Mouse (Mus musculus): ENCODE results near the gene Cep85l. TPM values are rescaled to one million over a fixed set of nuclear protein-coding genes. Genes with fewer than 3 reads are reported as not detected.
A peak's percentile ranks its signal among the peaks of the same experiment; 100 is the strongest.

Cep85l gene
- polyA plus RNA-seq, 1 experiment from 2014 or later = 10.8 TPM

DNA sequence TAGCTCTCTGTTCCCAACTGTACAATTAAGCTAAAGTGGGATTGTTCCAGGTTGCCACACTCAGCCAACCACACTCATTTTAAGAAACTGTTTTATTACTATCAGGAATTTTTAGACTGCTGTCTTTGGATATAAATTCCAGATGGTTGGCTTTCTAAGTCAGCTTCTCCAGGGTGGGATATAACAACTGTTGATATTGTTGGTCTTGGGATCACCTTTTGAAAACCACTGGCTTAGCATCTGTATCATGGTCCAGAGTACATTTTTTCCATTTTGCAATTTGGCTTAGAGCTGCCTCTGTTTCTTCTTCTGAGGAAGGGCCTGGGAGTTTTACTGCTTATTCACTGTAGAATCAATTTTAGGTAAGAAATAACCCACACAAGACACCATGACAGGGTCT lies 40.3 kb upstream of the Cep85l start:
- DNase-seq (ENCODE audit: low spot score) (no peak), ATAC-seq (no peak)
- Histone ChIP-seq H3K4me3 (ENCODE audit: low read depth, low read length) (no peak overlapping the region), H3K27me3 (replicated peaks; ENCODE audit: insufficient read depth, low read length) (no peaks in the 10 kb centered on the region), H3K4me1 (ENCODE audit: insufficient read depth, low read depth, low read length) (0 out of 2 replicates have a peak, but pooled peaks cover 3% of the 10 kb centered on the region), H3K36me3 (ENCODE audit: insufficient read depth, low read length) (no peaks in the 10 kb centered on the region), H3K27ac (ENCODE audit: low read length) (no peak overlapping the region), H3K9me3 (ENCODE audit: low read length) (no peaks in the 10 kb centered on the region), H3K4me2 (replicated peaks; ENCODE audit: low read depth, low read length) (no peak overlapping the region), H3K9ac (replicated peaks; ENCODE audit: low read depth) (no peak overlapping the region)
- TF ChIP-seq CTCF (IDR thresholded peaks at IDR 0.05) (no peak), EP300 (IDR thresholded peaks at IDR 0.05) (no peak)

DNA sequence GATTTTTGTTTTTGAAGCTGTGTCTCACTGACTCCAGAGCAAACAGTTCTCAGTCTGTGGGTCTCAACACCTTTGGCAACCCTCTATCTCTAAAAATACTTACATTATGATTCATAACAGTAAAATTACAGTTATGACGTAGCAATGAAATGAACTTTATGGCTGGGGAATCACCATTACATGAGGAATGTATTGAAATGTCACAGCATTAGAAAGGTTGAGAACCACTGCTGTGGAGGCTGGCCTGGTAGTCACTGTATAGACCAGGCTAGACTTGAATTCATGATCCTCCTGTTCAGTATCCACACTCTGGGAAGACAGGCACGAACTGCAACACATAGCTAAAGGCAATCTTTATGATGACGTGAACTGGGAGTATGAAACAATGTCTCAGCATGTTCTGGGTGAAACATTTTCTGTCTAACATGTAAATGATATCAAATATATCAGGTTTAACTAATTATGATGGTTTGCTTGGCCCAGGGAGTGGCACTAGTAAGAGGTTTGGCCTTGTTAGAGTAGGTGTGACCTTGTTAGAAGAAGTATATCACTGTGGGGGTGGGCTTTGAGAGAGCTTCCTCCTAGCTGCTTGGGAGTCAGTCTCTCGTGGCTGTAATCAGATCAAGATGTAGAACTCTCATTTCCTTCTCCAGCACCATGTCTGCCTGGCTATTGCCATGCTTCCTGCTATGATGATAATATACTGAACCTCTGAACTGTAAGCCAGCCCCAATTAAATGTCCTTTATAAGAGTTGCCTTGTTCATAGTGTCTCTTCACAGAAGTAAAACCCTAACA lies 39.6 kb upstream of the Cep85l start:
- Histone ChIP-seq H3K9ac (replicated peaks; ENCODE audit: low read depth) (no peak overlapping the region), H3K27me3 (replicated peaks; ENCODE audit: insufficient read depth, low read length) (no peaks in the 10 kb centered on the region), H3K36me3 (ENCODE audit: insufficient read depth, low read length) (no peaks in the 10 kb centered on the region), H3K4me3 (ENCODE audit: low read depth, low read length) (no peak overlapping the region), H3K9me3 (ENCODE audit: low read length) (no peaks in the 10 kb centered on the region), H3K4me1 (ENCODE audit: insufficient read depth, low read depth, low read length) (peaks cover 7% of the 10 kb centered on the region; the same call in 1 of the 2 replicates), H3K27ac (ENCODE audit: low read length) (no peak overlapping the region), H3K4me2 (replicated peaks; ENCODE audit: low read depth, low read length) (no peak overlapping the region)
- no peak for TF ChIP-seq EP300 (IDR thresholded peaks at IDR 0.05)
- TF ChIP-seq CTCF (IDR thresholded peaks at IDR 0.05) = no peak
- DNase-seq (ENCODE audit: low spot score) = no peak
- no peak for ATAC-seq
- 69% methylated on average over 4 of the region's 4 CpGs for WGBS

DNA sequence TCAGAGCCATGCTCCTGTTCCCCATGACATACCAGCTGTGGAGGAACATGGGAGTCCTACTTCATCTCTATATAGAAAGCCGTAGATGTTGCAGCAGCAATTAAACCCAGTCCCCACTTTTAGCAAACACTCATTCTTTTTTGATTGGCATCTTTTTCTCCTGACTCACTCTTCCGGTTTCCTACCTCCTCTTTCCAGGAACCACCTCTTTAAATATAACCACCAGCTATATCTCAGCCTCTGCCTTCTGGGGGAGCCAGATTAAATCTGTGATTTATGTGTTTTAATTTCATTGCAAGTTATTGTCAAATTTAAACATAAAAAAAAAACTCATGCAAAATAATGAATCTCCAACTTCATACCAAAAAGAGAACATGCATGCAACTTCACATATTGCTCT lies 37.3 kb upstream of the Cep85l start:
- H3K9me3 ChIP-seq (ENCODE audit: low read length) = no peaks in the 10 kb centered on the region
- 29% methylated on average over 2 of the region's 2 CpGs for WGBS
- H3K4me2 ChIP-seq (replicated peaks; ENCODE audit: low read depth, low read length) = no peak overlapping the region
- H3K4me3 ChIP-seq (ENCODE audit: low read depth, low read length) = no peak overlapping the region
- ATAC-seq = no peak
- no peak overlapping the region for H3K27ac ChIP-seq (ENCODE audit: low read length)
- TF ChIP-seq EP300 (IDR thresholded peaks at IDR 0.05) (peak; percentile 17; the same call in 1 of the 2 replicates), CTCF (IDR thresholded peaks at IDR 0.05) (no peak)
- no peak overlapping the region for H3K9ac ChIP-seq (replicated peaks; ENCODE audit: low read depth)
- no peaks in the 10 kb centered on the region for H3K27me3 ChIP-seq (replicated peaks; ENCODE audit: insufficient read depth, low read length)
- peaks cover 8% of the 10 kb centered on the region; the same call in 1 of the 2 replicates for H3K4me1 ChIP-seq (ENCODE audit: insufficient read depth, low read depth, low read length)
- H3K36me3 ChIP-seq (ENCODE audit: insufficient read depth, low read length) = no peaks in the 10 kb centered on the region
- DNase-seq (ENCODE audit: low spot score) = no peak

DNA sequence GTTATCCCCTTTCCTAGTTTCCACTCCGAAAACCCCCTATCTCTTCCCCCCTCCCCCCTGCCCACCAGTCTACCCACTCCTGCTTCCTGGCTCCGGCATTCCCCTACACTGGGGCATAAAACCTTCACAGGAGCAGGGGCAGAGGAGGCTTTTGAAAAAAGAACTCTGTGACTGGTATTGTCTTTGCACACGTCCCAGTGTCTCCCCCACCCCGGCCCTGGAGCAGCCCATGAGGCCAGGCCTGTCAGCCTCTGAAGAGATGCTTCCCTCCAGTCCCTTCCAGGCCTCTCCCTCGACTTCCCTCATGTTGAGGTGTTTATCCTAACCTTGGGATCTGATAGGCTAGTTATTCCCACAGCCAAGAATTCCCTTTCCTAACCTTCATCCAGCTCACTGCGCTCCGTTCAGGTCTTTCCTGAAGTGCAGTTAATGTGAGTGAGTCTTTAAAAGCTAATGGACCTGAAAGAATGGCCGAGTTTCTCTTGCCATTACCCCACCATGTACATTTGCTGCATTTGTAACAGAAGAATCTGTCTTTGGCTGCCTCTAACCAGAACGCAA lies 36.5 kb upstream of the Cep85l start:
- Histone ChIP-seq H3K9ac (replicated peaks; ENCODE audit: low read depth) (no peak overlapping the region), H3K4me3 (ENCODE audit: low read depth, low read length) (no peak overlapping the region), H3K27ac (ENCODE audit: low read length) (no peak overlapping the region), H3K27me3 (replicated peaks; ENCODE audit: insufficient read depth, low read length) (no peaks in the 10 kb centered on the region), H3K4me1 (ENCODE audit: insufficient read depth, low read depth, low read length) (peaks cover 8% of the 10 kb centered on the region; the same call in 1 of the 2 replicates), H3K36me3 (ENCODE audit: insufficient read depth, low read length) (no peaks in the 10 kb centered on the region), H3K4me2 (replicated peaks; ENCODE audit: low read depth, low read length) (no peak overlapping the region), H3K9me3 (ENCODE audit: low read length) (no peaks in the 10 kb centered on the region)
- no peak for ATAC-seq
- no peak for DNase-seq (ENCODE audit: low spot score)
- TF ChIP-seq CTCF (IDR thresholded peaks at IDR 0.05) = no peak
- no peak for TF ChIP-seq EP300 (IDR thresholded peaks at IDR 0.05)
- 67% methylated on average over 9 of the region's 9 CpGs for WGBS

DNA sequence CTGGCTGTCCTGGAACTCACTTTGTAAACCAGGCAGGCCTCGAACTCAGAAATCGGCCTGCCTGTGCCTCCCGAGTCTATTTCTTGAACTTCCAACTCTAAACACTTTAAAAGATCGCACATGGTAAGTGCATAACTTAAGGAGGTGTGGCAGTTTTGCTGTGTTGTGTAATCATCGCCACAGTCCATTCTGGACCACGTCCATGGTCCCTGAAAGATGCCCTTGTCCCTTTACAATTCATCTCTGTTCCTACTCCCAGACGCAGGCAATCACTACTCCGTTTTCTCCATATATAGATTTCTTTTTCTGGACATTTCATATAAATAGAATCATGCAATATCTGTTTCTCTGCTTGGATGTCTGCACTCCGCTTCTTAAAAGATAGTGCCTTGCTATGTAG lies 35.5 kb upstream of the Cep85l start:
- no peaks in the 10 kb centered on the region for H3K9me3 ChIP-seq (ENCODE audit: low read length)
- H3K4me1 ChIP-seq (ENCODE audit: insufficient read depth, low read depth, low read length) = peaks cover 8% of the 10 kb centered on the region; the same call in 1 of the 2 replicates
- H3K4me3 ChIP-seq (ENCODE audit: low read depth, low read length) = no peak overlapping the region
- TF ChIP-seq EP300 (IDR thresholded peaks at IDR 0.05) (no peak), CTCF (IDR thresholded peaks at IDR 0.05) (no peak)
- H3K4me2 ChIP-seq (replicated peaks; ENCODE audit: low read depth, low read length) = no peak overlapping the region
- no peaks in the 10 kb centered on the region for H3K36me3 ChIP-seq (ENCODE audit: insufficient read depth, low read length)
- ATAC-seq = no peak
- peak; percentile 43 for DNase-seq (ENCODE audit: low spot score)
- H3K9ac ChIP-seq (replicated peaks; ENCODE audit: low read depth) = no peak overlapping the region
- peak overlapping the region; percentile 39; the same call in 1 of the 2 replicates for H3K27ac ChIP-seq (ENCODE audit: low read length)
- no peaks in the 10 kb centered on the region for H3K27me3 ChIP-seq (replicated peaks; ENCODE audit: insufficient read depth, low read length)
- WGBS = 52% methylated on average over 9 of the region's 9 CpGs

DNA sequence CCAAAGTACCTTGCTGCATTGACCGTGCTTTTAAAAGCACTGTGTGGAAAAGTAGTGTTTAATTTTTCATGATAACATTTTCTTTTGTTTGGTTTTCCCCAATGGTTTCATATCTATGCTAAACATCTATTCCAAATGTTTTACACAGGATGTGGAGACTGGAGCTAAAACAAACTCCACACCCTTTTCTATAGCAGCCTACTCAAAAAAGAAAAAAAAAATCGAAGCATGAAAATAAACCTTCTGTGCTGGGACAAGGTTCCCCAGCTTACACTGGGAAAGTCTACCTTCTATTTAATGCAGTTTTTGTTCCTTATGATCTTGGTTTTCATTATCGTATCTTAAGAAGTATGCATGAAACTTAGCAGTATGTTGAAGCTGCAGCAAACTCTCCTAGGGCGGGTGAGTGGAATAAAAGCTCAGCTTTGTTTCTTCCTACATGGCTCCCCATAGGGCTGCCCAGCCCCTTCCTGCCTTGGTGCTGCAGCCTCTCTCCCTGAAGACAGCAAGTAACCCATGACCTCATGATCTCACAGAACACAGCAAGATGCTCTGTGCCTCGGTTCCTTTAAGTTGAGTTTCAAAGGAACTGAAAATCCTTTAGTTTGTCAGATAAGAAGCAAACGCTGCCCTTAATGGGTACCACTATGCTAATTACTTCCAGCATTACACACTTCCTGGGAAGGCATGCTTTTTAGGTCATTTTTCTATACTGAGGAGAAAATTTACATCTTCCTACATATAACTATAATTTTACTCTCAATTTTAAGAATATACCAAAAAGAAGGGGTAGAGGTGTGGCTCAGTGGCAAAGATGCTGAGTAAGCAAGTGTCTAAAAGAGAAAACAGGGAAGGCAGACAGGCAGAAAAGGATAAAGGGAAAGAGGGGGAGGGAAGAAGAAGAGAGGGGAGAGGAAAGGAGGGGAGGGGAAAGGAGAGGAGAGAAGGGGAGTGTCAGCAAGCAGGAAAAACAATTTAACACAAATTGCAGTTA lies 34.6 kb upstream of the Cep85l start:
- DNase-seq (ENCODE audit: low spot score) (peak; percentile 42), ATAC-seq (peak; percentile 76)
- Histone ChIP-seq H3K36me3 (ENCODE audit: insufficient read depth, low read length) (no peaks in the 10 kb centered on the region), H3K27ac (ENCODE audit: low read length) (peak overlapping the region; percentile 39), H3K4me3 (ENCODE audit: low read depth, low read length) (no peak overlapping the region), H3K4me2 (replicated peaks; ENCODE audit: low read depth, low read length) (no peak overlapping the region), H3K27me3 (replicated peaks; ENCODE audit: insufficient read depth, low read length) (no peaks in the 10 kb centered on the region), H3K9me3 (ENCODE audit: low read length) (no peaks in the 10 kb centered on the region), H3K9ac (replicated peaks; ENCODE audit: low read depth) (no peak overlapping the region), H3K4me1 (ENCODE audit: insufficient read depth, low read depth, low read length) (peaks cover 8% of the 10 kb centered on the region; the same call in 1 of the 2 replicates)
- TF ChIP-seq CTCF (IDR thresholded peaks at IDR 0.05) (no peak), EP300 (IDR thresholded peaks at IDR 0.05) (peak; percentile 69)
- 19% methylated on average over 6 of the region's 6 CpGs for WGBS
